Mouse (Mus musculus): ENCODE data around the gene Atp10b. TPM values are rescaled to one million over a fixed set of nuclear protein-coding genes. Genes with fewer than 3 reads are reported as not detected.

Gene Atp10b
- polyA plus RNA-seq (2014; fragmentation: Illumina TruSeq; extraction: RNeasy Lipid Tissue Mini Kit (QIAGEN cat#74804)): 3.2 TPM

DNA sequence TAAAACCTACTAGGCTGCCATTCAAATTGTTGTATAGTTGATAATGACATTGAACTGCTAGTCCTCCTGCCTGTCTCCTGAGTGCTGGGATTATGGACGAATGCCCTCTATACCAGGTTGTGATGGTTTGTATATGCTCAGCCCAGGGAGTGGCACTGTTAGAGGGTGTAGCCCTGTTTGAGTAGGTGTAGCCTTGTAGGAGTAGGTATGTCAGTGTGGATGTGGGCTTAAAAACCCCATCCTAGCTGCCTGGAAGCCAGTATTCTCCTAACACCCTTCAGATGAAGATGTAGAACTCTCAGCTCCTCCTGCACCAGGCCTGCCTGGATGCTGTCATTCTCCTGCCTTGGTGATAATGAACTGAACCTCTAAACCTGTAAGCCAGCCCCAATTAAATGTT, at the start of gene Atp10b:
Gene Atp10b, plus strand, starts transcription at position 301 of the 400 bp plus-strand sequence.

Other genes starting within 250 kb of the Atp10b start
- not detected for gene Gm9972, start 114.1 kb upstream of the Atp10b start, polyA plus RNA-seq (2014; fragmentation: Illumina TruSeq; extraction: RNeasy Lipid Tissue Mini Kit (QIAGEN cat#74804))